9 mouse cellular contexts compared by ENCODE assay signal in the genomic region with DNA sequence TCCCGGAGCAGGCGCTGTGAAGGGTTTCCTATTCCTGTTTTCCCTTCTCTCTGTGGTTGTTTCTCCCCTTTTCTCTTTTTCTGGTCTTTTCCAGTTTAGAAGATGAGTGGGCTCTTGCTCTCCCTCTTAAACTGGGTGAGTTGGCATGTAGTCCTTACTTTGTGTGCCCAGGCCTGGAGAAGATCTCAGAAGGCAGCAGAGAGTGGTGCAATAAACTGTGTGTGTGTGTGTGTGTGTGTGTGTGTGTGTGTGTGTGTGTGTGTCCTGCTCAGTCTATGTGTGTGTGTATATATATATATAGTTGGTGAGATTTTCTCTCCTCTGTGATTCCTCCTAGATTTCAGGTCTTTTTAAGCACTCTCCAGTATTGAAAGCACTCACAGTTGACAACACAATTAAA. TPM values are rescaled to one million over a fixed set of nuclear protein-coding genes. Genes with fewer than 3 reads are reported as not detected.
DNase-seq lines count a peak whose midpoint lies in the region; ATAC-seq lines count a peak whose summit lies in the region.
"Had no signal": no experiment of that assay in that cellular context is flagged by ENCODE, and none has a peak within 500 bp of the region (broad histone marks: within the 10 kb centered on the region; RNA-seq: fewer than 3 reads in every experiment).

No protein-coding gene starts in this region.

- no peak overlapping the region for H3K27ac ChIP-seq in neural tube, embryonic 11.5 days (ENCODE audit: low read depth, low read length)
- H3K27ac ChIP-seq in liver, embryonic 12.5 days, result no peak overlapping the region
- no peak overlapping the region for H3K27ac ChIP-seq in stomach, embryonic 16.5 days (ENCODE audit: low read length)

- H3K4me1 ChIP-seq in neural tube, embryonic 11.5 days (ENCODE audit: control insufficient read depth, insufficient read depth, low read length), result no peaks in the 10 kb centered on the region
- H3K4me1 ChIP-seq in liver, embryonic 12.5 days, result no peaks in the 10 kb centered on the region
- H3K4me1 ChIP-seq in stomach, embryonic 16.5 days (ENCODE audit: control insufficient read depth, insufficient read depth, low read length), result 0 out of 2 replicates have a peak, but pooled peaks cover 2% of the 10 kb centered on the region

- H3K36me3 ChIP-seq in neural tube, embryonic 11.5 days (ENCODE audit: control insufficient read depth, insufficient read depth, low read length), result no peaks in the 10 kb centered on the region
- H3K36me3 ChIP-seq in liver, embryonic 12.5 days, result no peaks in the 10 kb centered on the region
- no peaks in the 10 kb centered on the region for H3K36me3 ChIP-seq in stomach, embryonic 16.5 days (ENCODE audit: control insufficient read depth, insufficient read depth, low read length)

- H3K27me3 ChIP-seq in neural tube, embryonic 11.5 days (ENCODE audit: control insufficient read depth, insufficient read depth, low read length), result 0 out of 2 replicates have a peak, but pooled peaks cover 2% of the 10 kb centered on the region
- H3K27me3 ChIP-seq in liver, embryonic 12.5 days (replicated peaks), result peaks cover 31% of the 10 kb centered on the region
- peaks cover 20% of the 10 kb centered on the region for H3K27me3 ChIP-seq in stomach, embryonic 16.5 days (ENCODE audit: control insufficient read depth, insufficient read depth, low read length)

- peak overlapping the region; percentile 61 for H3K9ac ChIP-seq in neural tube, embryonic 11.5 days (ENCODE audit: low read length)
- H3K9ac ChIP-seq in liver, embryonic 12.5 days, result no peak overlapping the region
- H3K9ac ChIP-seq in stomach, embryonic 16.5 days (ENCODE audit: low read length), result peak overlapping the region; percentile 69

- 6% methylated on average over 2 of the region's 2 CpGs for WGBS in neural tube, embryonic 11.5 days
- 0% methylated on average over 2 of the region's 2 CpGs for WGBS in liver, embryonic 12.5 days (ENCODE audit: insufficient replicate concordance)
- 4% methylated on average over 2 of the region's 2 CpGs for WGBS in stomach, embryonic 16.5 days

- peak overlapping the region; percentile 76 for H3K4me3 ChIP-seq in neural tube, embryonic 11.5 days (ENCODE audit: low read depth, low read length)
- peak overlapping the region; percentile 48 for H3K4me3 ChIP-seq in liver, embryonic 12.5 days
- peak overlapping the region; percentile 57 for H3K4me3 ChIP-seq in stomach, embryonic 16.5 days (replicated peaks; ENCODE audit: low read length)

- peak; percentile 17; the same call in 1 of the 2 replicates for ATAC-seq in neural tube, embryonic 11.5 days (ENCODE audit: insufficient read depth, low FRiP score, low TSS enrichment)
- ATAC-seq in liver, embryonic 12.5 days, result no peak
- no peak for ATAC-seq in stomach, embryonic 16.5 days (ENCODE audit: insufficient read depth, low FRiP score)

- H3K4me2 ChIP-seq in neural tube, embryonic 11.5 days (ENCODE audit: low read depth), result peak overlapping the region; percentile 95
- peak overlapping the region; percentile 65 for H3K4me2 ChIP-seq in liver, embryonic 12.5 days
- peak overlapping the region; percentile 88 for H3K4me2 ChIP-seq in stomach, embryonic 16.5 days (ENCODE audit: low read depth, low read length)

- DNase-seq in embryo, embryonic 11.5 days (ENCODE audit: low read depth, low spot score), result peak; percentile 5
- no peak for DNase-seq in embryo, embryonic 9.5 days (ENCODE audit: extremely low spot score)
- DNase-seq in neural tube, embryonic 11.5 days (ENCODE audit: low spot score), result no peak
- DNase-seq in neural tube, embryonic 10.5 days (ENCODE audit: extremely low spot score, low spot score), result no peak
- DNase-seq in thymus, postnatal 4 days, result no peak
- DNase-seq in left cerebral cortex, adult 11 months (ENCODE audit: low spot score), result no peak

- no peaks in the 10 kb centered on the region for H3K9me3 ChIP-seq in neural tube, embryonic 11.5 days (ENCODE audit: control insufficient read depth, low read length)
- no peaks in the 10 kb centered on the region for H3K9me3 ChIP-seq in liver, embryonic 12.5 days (replicated peaks)
- no peaks in the 10 kb centered on the region for H3K9me3 ChIP-seq in stomach, embryonic 16.5 days (replicated peaks; ENCODE audit: control insufficient read depth, low read length)

RNA-seq across cellular contexts. Expression of a gene that starts 0.5 kb away (rescaled TPM):
- polyA plus RNA-seq in neural tube, embryonic 11.5 days (2014; fragmentation: Nextera tagmentation; extraction: Ambion mirVana), result 2.9 and 3.2 TPM in 2 replicates
- polyA plus RNA-seq in liver, embryonic 12.5 days (2016; fragmentation: Nextera tagmentation; extraction: Ambion mirVana), result 0.56 and 0.64 TPM in 2 replicates
- 2.2 and 2.4 TPM in 2 replicates for polyA plus RNA-seq in stomach, embryonic 16.5 days (2015; fragmentation: Nextera tagmentation; extraction: Ambion mirVana)
- polyA plus RNA-seq: liver, adult 2 months had no signal
